Mouse (Mus musculus): ENCODE measurements around the gene Slc22a29. TPM values are rescaled to one million over a fixed set of nuclear protein-coding genes. Genes with fewer than 3 reads are reported as not detected.
A peak's percentile ranks its signal among the peaks of the same experiment; 100 is the strongest.
"Not testable (repeated sequence)": the region's sequence is repeated elsewhere in the genome, so short reads cannot be mapped to it uniquely, and the experiment has no call there.

Slc22a29 gene
- polyA plus RNA-seq (2015; fragmentation: Nextera tagmentation; extraction: Ambion mirVana), result 0.21 TPM in 1 of 2 replicates, not detected in the other

- ATAC-seq (ENCODE audit: borderline replicate concordance, extremely low read depth, low FRiP score, low TSS enrichment), result no peak
Measured at GRCm38 (mm10) chr19:8218800-8219199, at the start of gene Slc22a29. Slc22a29 (minus strand) TSS chr19:8218900.

GRCm38 (mm10) chr19:8265324-8265723, 46.6 kb upstream of the Slc22a29 start:
- Histone ChIP-seq H3K4me1 (no peaks in the 10 kb centered on the region), H3K9ac (no peak overlapping the region), H3K27ac (no peak overlapping the region), H3K9me3 (no peaks in the 10 kb centered on the region), H3K4me2 (no peak overlapping the region), H3K4me3 (no peak overlapping the region), H3K36me3 (no peaks in the 10 kb centered on the region), H3K27me3 (no peaks in the 10 kb centered on the region)
- WGBS, result 55% methylated on average over 3 of the region's 3 CpGs
- ATAC-seq (ENCODE audit: borderline replicate concordance, extremely low read depth, low FRiP score, low TSS enrichment), result no peak

More at GRCm38 (mm10) chr19:8218800-8219199, at the start of gene Slc22a29:
- Histone ChIP-seq H3K27ac (no peak within 1 kb of the TSS), H3K27me3 (no peaks in the 10 kb centered on the region), H3K36me3 (no peaks in the 10 kb centered on the region), H3K4me1 (no peaks in the 10 kb centered on the region), H3K9me3 (no peaks in the 10 kb centered on the region), H3K4me2 (no peak within 1 kb of the TSS), H3K9ac (no peak within 1 kb of the TSS), H3K4me3 (no peak within 1 kb of the TSS)
- WGBS, result 78% methylated on average over 2 of the region's 2 CpGs

GRCm38 (mm10) chr19:8252705-8253037, 34.0 kb upstream of the Slc22a29 start:
- H3K9ac ChIP-seq, result peak overlapping the region; percentile 60
- 31% methylated on average over 3 of the region's 3 CpGs for WGBS
- peak overlapping the region; percentile 62 for H3K4me3 ChIP-seq
- H3K27me3 ChIP-seq, result no peaks in the 10 kb centered on the region
- peak overlapping the region; percentile 75 for H3K4me2 ChIP-seq
- ATAC-seq (ENCODE audit: borderline replicate concordance, extremely low read depth, low FRiP score, low TSS enrichment), result peak; percentile 61
- peak overlapping the region; percentile 86 for H3K27ac ChIP-seq
- H3K9me3 ChIP-seq, result no peaks in the 10 kb centered on the region
- no peaks in the 10 kb centered on the region for H3K4me1 ChIP-seq
- no peaks in the 10 kb centered on the region for H3K36me3 ChIP-seq

GRCm38 (mm10) chr19:8251896-8252704, 33.4 kb upstream of the Slc22a29 start:
- Histone ChIP-seq H3K4me1 (no peaks in the 10 kb centered on the region), H3K27me3 (no peaks in the 10 kb centered on the region), H3K27ac (peak overlapping the region; percentile 86), H3K4me2 (peak overlapping the region; percentile 75), H3K9me3 (no peaks in the 10 kb centered on the region), H3K4me3 (peak overlapping the region; percentile 62), H3K36me3 (no peaks in the 10 kb centered on the region), H3K9ac (peak overlapping the region; percentile 60)
- peak; percentile 98 for ATAC-seq (ENCODE audit: borderline replicate concordance, extremely low read depth, low FRiP score, low TSS enrichment)
- WGBS, result 5% methylated on average over 46 of the region's 58 CpGs

- Histone ChIP-seq H3K9ac (no peak overlapping the region), H3K36me3 (no peaks in the 10 kb centered on the region), H3K27ac (no peak overlapping the region), H3K9me3 (no peaks in the 10 kb centered on the region), H3K4me3 (no peak overlapping the region), H3K4me1 (no peaks in the 10 kb centered on the region), H3K4me2 (no peak overlapping the region), H3K27me3 (no peaks in the 10 kb centered on the region)
- ATAC-seq (ENCODE audit: borderline replicate concordance, extremely low read depth, low FRiP score, low TSS enrichment), result no peak
Measured at GRCm38 (mm10) chr19:8228916-8229315, 10.2 kb upstream of the Slc22a29 start.

- no peaks in the 10 kb centered on the region for H3K36me3 ChIP-seq
- WGBS, result 48% methylated on average over 2 of the region's 2 CpGs
- no peak for ATAC-seq (ENCODE audit: borderline replicate concordance, extremely low read depth, low FRiP score, low TSS enrichment)
Measured at GRCm38 (mm10) chr19:8148787-8149523, 69.7 kb downstream of the Slc22a29 start.

GRCm38 (mm10) chr19:8142716-8143115, 76.0 kb downstream of the Slc22a29 start:
- WGBS, result 77% methylated on average over 2 of the region's 2 CpGs
- H3K9me3 ChIP-seq; H3K4me1 ChIP-seq; H3K4me2 ChIP-seq; H3K9ac ChIP-seq; H3K27ac ChIP-seq; H3K36me3 ChIP-seq; ATAC-seq (ENCODE audit: borderline replicate concordance, extremely low read depth, low FRiP score, low TSS enrichment); H3K4me3 ChIP-seq; H3K27me3 ChIP-seq: not testable (repeated sequence)

More at GRCm38 (mm10) chr19:8148787-8149523, 69.7 kb downstream of the Slc22a29 start:
- no peak overlapping the region for H3K27ac ChIP-seq
- H3K27me3 ChIP-seq, result no peaks in the 10 kb centered on the region
- no peak overlapping the region for H3K9ac ChIP-seq
- H3K4me2 ChIP-seq, result no peak overlapping the region
- H3K4me3 ChIP-seq, result no peak overlapping the region
- H3K9me3 ChIP-seq, result no peaks in the 10 kb centered on the region; the same call in 1 of the 2 replicates
- H3K4me1 ChIP-seq, result no peaks in the 10 kb centered on the region

- ATAC-seq (ENCODE audit: borderline replicate concordance, extremely low read depth, low FRiP score, low TSS enrichment); H3K27ac ChIP-seq; H3K27me3 ChIP-seq; H3K9me3 ChIP-seq; H3K36me3 ChIP-seq; H3K4me2 ChIP-seq; H3K4me1 ChIP-seq; H3K4me3 ChIP-seq; H3K9ac ChIP-seq: not testable (repeated sequence)
- 54% methylated on average over 14 of the region's 14 CpGs for WGBS
Measured at GRCm38 (mm10) chr19:8134127-8134841, 84.4 kb downstream of the Slc22a29 start.

- H3K36me3 ChIP-seq; H3K4me2 ChIP-seq; H3K9ac ChIP-seq; H3K9me3 ChIP-seq; H3K4me3 ChIP-seq; H3K4me1 ChIP-seq; H3K27ac ChIP-seq; H3K27me3 ChIP-seq; ATAC-seq (ENCODE audit: borderline replicate concordance, extremely low read depth, low FRiP score, low TSS enrichment): not testable (repeated sequence)
- WGBS, result 86% methylated on average over 2 of the region's 3 CpGs
Measured at GRCm38 (mm10) chr19:8131881-8132280, 86.8 kb downstream of the Slc22a29 start, which contains the start of gene Slc22a28. Slc22a28 (minus strand) TSS chr19:8131982.
